Mouse (Mus musculus) lung, postnatal 4 days (tissue): ENCODE results near the gene Speer4f1.
"Not testable (repeated sequence)": the region's sequence is repeated elsewhere in the genome, so short reads cannot be mapped to it uniquely, and the experiment has no call there.

Experiments
- DNase-seq, 2 experiments: peaks; one replicate each; pipeline ENCODE4 v3.0.0; 2021

Gene Speer4f1

DNA sequence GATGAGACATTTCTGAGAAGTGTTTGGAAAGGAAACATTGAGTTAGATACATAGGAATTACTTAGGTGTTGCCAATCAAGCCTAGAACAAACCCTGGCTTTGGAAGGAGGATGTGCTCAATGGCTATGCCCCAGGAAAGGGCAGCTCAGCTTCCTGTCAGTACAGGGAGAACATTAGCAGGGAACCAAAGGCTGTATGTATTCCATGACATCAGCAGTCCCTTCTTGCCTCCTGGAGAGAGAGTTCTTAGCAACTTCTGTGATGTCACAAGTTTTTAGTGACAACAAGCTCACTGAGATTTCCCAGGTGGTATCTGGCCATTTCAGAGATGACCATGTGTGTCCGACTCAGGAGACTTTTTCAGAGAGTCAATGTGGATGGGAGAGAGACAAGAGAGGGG, at the start of gene Speer4f1:
Gene Speer4f1 (plus strand): TSS at position 301 of the 400 bp plus-strand sequence.
- DNase-seq, result not testable (repeated sequence)

DNA sequence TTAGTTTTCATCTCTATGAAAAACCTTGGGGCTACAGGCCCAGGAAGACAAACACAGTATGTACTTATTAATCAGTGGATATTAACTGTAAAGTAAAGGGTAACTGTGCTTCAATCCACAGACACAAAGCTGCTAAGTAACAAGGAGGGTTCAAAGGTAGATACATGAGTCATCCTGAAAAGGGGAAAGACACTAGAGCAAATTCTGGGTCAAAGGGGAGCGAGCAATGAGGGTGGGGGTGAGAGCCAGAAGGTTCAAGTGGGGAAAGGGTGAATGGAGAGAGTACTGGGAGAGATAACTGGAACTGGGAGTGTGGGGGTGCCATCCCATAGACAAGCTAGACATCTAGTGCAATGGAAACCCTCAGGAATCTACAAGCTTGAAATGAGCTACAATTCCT, 49.0 kb upstream of the Speer4f1 start:
- no peak for DNase-seq

DNA sequence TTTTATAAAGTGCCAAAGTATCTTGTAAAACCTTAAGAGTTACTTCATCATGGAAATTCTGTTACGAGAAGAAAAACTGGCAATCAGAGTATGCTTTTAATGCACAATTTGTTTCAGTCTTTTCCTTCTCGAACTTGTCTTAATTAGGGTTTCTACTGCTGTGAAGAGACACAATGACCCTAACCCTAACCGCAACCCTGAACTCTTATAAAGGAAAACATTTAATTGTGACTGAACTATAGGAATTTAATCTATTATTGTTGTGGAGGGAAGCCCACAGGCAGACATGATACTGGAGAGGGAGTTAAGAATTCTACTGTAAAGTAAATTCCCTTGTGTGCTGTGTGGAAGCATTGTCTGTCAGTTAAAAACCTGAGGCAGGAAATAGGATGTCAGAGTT, 41.2 kb upstream of the Speer4f1 start:
- no peak for DNase-seq

DNA sequence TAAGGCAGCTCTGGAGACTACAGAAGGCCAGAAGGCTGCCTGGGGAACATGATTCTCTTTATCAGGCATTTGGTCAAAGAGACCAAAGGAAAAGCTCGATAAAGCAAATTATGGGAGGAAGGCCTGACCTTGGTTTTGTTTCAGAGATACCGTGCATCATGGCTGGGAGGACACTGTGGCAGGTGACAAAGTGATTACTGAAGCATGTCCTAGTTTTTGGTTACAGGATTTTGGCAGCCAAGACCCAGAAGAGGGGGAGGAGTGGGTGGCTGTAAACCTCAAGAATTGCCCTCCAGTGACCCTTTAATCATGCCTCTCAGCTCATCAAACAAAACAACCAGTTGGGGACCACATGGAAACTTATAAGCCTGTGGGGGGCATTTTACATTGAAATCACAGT, 39.7 kb upstream of the Speer4f1 start:
- no peak for DNase-seq

DNA sequence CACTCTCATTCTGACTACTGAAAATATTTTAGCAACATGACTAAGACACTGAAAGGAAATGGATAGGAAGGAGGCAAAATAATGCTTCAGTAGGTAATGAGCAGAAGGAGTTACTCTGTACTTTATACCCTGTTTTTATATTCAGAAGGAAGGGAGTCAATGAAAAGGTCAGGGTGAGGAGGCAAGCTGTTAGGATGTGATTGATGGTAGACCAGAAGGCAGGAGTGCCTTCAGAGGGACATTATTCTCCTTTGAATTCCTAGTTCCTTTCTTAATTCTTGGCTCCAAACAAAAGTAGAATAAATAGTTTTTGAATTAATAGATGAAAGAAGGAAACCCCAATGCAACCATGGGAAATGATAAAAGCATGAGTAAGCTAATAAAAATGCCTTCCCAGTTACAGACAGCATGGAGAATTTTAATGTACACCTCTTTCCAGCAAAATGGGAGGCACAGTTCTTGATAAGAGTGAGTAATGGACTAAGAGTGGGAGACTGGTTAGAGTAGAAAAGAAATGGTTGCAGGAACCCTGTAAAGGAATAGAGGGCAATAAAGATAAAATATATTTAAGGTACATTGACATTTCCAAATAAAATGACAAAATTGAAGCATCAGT, 36.3 kb upstream of the Speer4f1 start:
- DNase-seq, result no peak

DNA sequence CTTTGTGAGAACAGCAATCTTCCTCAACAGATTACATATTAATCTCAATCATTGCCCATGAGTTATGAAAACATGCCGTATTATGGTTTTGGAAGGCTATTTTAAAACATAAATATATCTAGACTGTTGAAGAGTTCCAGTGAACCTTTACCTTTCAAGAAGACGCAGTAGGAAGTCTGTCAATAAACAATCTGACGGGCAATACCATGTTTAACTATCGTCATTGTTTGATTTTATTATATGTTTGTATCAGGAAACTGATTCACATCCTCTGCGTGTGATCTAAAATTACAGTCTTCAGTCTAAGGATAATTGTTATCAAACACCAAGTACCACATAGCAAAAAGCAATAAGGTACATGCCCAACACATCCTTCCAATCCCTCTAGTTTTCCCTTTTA, 21.8 kb upstream of the Speer4f1 start:
- DNase-seq, result no peak

DNA sequence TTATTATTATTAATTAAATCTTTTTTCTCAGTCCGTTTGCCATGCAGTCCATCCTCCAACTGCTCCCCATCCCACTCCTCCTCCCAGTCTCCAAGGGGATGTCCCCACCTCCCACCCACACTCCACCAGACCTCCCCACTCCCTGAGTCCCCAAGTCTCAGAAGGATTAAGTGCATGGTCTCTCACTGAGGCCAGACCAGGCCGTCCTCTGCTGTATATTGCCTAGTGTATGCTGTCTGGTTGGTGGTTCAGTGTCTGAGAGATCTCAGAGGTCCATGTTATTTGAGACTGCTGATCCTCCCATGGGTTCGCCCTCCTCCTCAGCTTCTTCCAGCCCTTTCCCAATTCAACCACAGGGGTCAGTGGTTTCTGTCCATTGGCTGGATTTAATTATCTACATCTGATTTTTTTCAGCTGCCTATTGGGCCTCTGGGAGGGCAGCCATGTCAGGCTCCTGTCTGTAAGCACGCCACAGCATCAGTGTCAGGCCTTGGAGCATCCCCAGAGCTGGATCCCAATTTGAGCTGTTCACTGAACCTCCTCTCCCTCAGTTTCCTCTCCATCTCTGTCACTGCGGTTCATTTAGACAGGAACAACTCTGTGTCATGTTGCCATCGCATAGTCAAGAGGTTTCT, 20.8 kb upstream of the Speer4f1 start:
- DNase-seq, result no peak

DNA sequence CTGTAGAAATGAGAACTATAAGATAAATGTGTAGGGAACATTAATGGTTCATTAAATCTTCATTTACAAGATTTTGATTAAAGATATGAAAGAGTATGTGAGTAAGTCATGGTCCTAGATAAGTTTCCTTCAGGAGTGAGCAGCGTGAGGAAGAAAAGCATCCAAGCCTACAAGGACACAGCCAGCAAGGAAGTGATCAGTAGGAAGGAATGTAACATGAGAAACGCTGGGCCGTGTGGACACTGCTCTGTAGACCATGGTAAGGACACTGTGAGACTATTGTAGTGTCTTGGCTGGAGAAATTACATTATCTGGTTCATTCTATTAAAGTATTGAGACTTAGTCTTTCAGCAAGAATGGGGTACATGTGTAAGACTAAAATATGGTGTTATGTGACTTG, 19.2 kb upstream of the Speer4f1 start:
- DNase-seq, result no peak

DNA sequence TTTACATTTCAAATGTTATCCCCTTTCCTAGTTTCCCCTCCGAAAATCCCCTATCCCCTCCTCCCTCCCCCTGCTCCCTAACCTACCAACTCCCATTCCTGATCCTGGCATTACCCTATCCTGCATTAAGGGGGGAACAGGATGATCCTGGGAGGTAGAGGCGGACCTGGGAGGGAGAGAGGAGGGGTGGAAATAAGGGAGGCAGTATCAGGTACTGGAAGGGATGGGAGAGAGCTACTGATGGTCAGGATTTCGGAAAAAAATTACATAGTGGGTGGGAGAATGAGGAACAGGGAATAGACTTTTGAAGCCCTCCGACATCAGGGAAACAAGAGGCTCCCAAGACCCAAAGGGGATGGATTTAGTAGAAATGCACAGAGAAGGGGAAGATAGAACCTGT, 7.8 kb upstream of the Speer4f1 start:
- DNase-seq, result not testable (repeated sequence)

DNA sequence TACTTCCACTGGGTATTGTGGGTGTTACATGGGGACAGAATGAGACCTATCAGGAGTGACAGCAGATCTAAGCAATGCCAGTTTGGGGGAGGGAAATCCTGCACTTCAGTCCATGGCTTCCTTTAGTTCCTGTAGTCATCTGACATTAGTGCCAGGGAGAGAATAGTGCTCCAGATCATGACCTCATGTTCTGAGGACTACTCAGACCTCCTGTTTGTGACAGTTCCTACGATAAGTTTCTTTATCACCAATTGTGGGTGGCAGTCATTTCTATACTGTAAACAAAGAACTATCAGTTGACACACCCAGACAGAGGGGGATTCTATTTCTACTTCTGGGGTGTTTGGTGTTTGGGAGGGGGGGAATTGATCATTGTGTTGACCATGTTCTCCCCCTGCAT, 578 bp downstream of the Speer4f1 start:
- DNase-seq, result no peak

DNA sequence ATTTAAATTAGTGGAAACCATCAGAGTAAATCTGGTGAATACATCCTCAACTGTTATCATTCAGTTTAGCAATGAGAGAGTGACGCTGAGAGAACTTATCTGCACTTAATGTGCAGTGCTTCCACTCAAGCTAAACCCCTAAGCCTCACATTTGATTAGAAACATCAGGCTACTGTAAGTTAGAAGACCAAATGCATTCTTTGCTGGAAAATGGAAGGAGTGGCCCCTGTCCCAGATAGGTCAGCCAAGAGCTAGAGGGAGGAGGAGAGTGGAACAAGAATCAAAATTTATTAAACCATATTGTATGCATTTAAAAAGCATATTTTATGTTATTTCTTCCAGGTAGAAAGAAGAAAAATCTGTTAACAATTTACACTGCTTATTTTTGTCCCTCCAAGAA, 14.0 kb downstream of the Speer4f1 start:
- no peak for DNase-seq

DNA sequence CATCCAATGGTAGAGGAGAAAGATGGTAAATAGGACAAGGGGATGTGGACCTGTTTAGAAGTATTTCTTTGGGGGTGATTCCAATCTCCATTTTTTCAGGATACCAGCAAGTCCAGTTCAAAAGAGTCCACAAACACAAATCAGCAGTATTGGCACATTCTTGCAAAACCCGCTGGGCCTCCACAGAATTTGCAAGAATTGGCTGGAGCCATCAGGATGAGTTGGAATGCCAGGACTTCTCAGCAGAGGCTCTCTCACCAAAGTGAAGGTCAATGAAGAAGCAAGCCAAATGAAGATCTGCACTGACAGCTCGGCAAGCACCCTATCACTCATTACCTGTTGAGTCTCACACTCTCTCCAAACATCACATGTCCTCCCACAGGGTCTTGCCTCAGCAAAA, 19.7 kb downstream of the Speer4f1 start:
- DNase-seq, result no peak

DNA sequence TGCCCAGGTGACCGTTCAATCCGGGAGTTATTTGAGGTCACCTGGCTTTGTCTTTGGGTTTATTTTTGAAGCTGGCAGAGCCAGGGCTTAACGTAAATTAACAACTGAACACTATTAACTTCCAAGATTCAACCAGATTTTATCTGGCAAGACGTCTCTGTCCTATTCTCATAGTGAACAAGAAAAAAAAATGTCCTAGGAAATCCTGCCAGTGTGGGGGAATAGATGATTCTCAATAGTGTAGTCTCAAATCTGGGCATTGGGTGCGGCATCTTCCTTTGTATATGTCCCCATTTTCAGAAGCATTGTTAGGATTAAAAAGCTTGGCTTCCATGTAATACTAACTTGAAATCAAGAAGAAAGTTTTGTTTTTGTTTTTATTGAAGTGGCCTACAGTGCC, 20.8 kb downstream of the Speer4f1 start:
- no peak for DNase-seq

DNA sequence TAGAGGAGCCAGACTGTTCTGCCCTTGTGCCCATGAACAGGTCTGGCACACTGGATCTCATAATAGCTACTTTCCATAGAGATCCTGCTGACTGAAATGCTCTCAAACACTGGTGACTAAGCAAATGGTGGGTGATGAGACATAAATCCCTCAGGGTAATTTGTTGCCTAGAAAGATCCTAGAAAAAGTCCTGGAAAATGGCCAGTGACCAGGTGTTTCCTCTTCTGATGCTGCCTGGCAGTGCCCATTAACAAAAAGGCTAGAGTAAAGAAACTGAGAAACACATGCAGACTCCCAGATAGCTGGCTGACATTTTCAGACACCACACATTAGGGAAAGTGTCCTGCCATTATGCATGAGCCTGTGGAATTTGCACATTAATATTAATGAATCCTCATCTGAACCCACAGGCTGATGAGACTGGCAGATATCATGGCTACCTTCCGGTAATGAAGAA, 24.0 kb downstream of the Speer4f1 start:
- no peak for DNase-seq

DNA sequence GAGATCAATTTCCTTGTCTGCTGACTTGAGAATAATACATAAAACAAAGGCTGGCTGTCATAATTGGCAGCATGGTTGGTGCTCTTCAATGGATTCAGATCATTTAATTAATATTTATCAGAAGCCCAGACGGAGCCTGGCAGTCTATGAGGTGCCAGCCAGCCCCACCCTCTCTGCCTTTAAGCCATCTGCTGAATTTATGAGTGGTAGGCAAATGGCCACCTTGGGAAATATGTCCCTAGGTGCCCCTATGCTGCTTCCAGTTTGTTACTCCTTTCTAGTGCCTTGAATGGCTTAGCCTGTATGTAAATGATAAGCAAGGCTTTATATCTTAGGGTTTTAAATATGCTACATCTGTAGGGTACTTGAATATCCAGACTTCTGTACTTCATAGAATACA, 25.0 kb downstream of the Speer4f1 start:
- no peak for DNase-seq

DNA sequence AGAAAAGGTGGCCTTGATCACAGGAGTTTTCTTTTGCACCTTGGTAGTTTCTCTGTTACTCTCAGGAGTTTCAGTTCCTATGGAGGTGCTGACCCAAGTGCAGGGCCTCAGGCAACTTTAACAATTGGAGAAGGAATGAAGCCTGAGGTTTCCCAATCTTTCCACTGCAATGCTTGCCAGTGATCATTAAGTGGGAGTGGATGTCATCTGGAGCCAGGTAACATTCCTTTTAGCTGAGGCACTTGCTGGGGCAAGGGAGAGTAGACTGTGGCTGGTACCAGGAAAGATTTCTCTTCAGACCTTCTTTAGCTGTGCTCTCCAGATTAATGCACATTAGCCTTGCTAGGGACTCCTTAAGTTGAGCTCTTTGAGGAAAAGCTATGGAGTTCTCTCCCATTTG, 29.6 kb downstream of the Speer4f1 start:
- DNase-seq, result no peak

DNA sequence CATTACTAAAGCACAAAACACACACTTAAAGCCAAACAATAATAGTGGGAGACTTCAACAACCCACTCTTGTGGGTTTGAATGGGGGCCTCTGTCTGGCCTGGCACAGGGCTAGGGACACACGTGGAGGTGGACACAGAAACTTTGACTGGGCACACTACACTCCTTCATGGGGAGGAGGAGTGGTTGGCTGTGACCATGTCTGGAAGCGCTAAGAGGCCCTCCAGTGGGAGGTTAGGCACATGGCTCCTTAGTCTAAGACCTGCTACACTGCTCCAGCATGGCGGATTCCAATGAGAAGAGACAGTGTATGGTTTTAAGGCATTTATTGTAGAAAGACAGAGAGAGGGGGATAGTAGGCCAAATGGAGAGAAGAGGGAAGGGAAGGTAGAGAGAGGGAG, 32.1 kb downstream of the Speer4f1 start:
- no peak for DNase-seq
